Mouse (Mus musculus) lung, embryonic 15.5 days (tissue): Measurements from ENCODE around the gene Col1a1. TPM values are rescaled to one million over a fixed set of nuclear protein-coding genes. Genes with fewer than 3 reads are reported as not detected.

Source experiments
- ATAC-seq: fragments of 200-750 bp; cut with Nextera tagmentation; 2 replicates; pipeline ENCODE4 v1.8.0; 2017; ENCODE audit warnings: moderate number of reproducible peaks, borderline replicate concordance; ENCODE audit not compliant: low FRiP score, low TSS enrichment; ENCODE audit errors: extremely low read depth
- H3K27ac ChIP-seq: fragments of 300-500 bp; sonication (generic); 2 replicates; pipeline ENCODE4 v1.5.1; 2015; ENCODE audit warnings: moderate library complexity, mild to moderate bottlenecking, inconsistent platforms
- H3K27me3 ChIP-seq: fragments of 300-500 bp; sonication (generic); 2 replicates; pipeline ENCODE4 v1.6.1; 2015; ENCODE audit warnings: inconsistent platforms
- H3K36me3 ChIP-seq: fragments of 300-500 bp; sonication (generic); 2 replicates; pipeline ENCODE4 v1.6.1; 2015; ENCODE audit warnings: inconsistent platforms
- H3K4me1 ChIP-seq: fragments of 300-500 bp; sonication (generic); 2 replicates; pipeline ENCODE4 v1.6.1; 2015; ENCODE audit warnings: inconsistent platforms
- H3K4me2 ChIP-seq: fragments of 300-500 bp; sonication (generic); 2 replicates; pipeline ENCODE4 v1.6.1; 2015; ENCODE audit warnings: inconsistent platforms, mild to moderate bottlenecking, moderate library complexity
- H3K4me3 ChIP-seq: fragments of 300-500 bp; sonication (generic); 2 replicates; pipeline ENCODE4 v1.5.1; 2015; ENCODE audit warnings: mild to moderate bottlenecking, inconsistent platforms
- H3K9ac ChIP-seq: fragments of 300-500 bp; sonication (generic); 2 replicates; pipeline ENCODE4 v1.6.1; 2015; ENCODE audit warnings: inconsistent platforms
- H3K9me3 ChIP-seq: fragments of 300-500 bp; sonication (generic); 2 replicates; pipeline ENCODE4 v1.6.1; 2016; ENCODE audit warnings: inconsistent platforms
- WGBS: fragments of 180-500 bp; shearing (Covaris S2); methylation state at CpG from one replicate; pipeline ENCODE4 v1.1.7; 2015; 5-methylcytosine and 5-hydroxymethylcytosine counted together
- polyA plus RNA-seq: library from polyadenylated mRNA; unstranded; fragments of >200 nt; fragmentation: Nextera tagmentation; extraction: Ambion mirVana; gene quantifications from 2 replicates; pipeline ENCODE4 v1.2.1, GENCODE M21; 2015

Gene Col1a1
- polyA plus RNA-seq, 1 experiment from 2014 or later: 1,256 TPM

DNA sequence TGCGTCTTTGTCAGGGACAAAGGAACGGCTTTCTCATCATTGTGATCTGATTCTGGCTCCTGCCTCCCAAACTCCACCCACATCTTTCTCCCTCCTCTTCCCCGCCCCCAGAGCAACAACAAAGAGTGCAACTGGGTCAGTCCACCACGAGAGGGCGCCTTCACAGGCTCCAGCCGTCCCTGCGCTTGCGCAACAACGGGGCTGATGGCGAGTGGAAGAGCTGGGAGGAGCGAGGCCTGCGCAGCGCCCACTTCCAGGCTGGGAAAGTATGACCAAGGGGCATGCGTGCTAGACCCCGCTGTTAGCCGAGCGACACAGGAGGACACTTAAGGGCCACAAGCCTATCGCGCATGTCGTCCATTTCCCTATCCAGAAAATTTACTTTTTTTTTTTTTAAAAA, 42.9 kb downstream of the Col1a1 start:
- H3K4me3 ChIP-seq: peak overlapping the region; percentile 15
- peak overlapping the region; percentile 51 for H3K4me2 ChIP-seq
- H3K27ac ChIP-seq: no peak overlapping the region
- no peak overlapping the region for H3K9ac ChIP-seq
- no peaks in the 10 kb centered on the region for H3K9me3 ChIP-seq
- no peaks in the 10 kb centered on the region; the same call in 1 of the 2 replicates for H3K27me3 ChIP-seq
- no peaks in the 10 kb centered on the region for H3K36me3 ChIP-seq
- peak; percentile 91 for ATAC-seq
- 0% methylated on average over 20 of the region's 20 CpGs for WGBS
- peaks cover 15% of the 10 kb centered on the region; the same call in 1 of the 2 replicates for H3K4me1 ChIP-seq

DNA sequence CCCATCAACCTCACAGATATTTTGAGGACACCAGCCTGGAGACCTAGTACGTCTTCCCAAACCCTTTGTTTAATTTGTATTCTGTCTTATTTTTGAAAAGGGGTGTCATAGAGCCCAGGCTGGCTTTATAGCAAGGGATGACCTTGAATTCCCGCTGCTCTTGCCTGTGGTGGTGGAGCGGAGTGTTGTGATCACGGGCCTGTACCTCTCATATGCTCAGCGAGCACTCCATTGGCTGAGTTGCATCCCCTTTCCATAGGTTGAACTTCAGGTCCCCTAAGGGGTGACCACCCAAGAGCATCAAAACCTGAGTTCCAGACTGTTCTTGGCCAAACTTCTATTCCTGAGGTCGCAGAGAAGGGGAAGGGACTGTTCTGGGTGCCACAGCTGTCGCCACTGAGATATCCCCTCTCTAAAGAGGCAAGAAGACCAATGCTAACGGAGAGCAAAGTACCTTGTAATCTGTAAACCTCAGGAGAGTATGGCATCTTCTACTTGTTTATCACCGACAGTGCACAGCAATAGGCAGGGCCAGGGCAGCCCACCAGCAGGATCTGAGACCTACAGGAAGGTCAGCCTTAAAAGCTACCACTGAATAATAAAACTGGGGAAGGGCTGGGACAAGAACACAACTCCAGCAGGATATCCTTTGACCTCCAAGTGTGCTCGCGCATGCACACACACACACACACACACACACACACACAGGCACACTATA, 43.6 kb downstream of the Col1a1 start:
- Histone ChIP-seq H3K4me2 (peak overlapping the region; percentile 51), H3K4me3 (no peak overlapping the region), H3K9me3 (no peaks in the 10 kb centered on the region), H3K27ac (no peak overlapping the region), H3K27me3 (no peaks in the 10 kb centered on the region; the same call in 1 of the 2 replicates), H3K4me1 (peaks cover 15% of the 10 kb centered on the region; the same call in 1 of the 2 replicates), H3K9ac (no peak overlapping the region), H3K36me3 (no peaks in the 10 kb centered on the region)
- ATAC-seq: no peak
- 70% methylated on average over 11 of the region's 11 CpGs for WGBS

DNA sequence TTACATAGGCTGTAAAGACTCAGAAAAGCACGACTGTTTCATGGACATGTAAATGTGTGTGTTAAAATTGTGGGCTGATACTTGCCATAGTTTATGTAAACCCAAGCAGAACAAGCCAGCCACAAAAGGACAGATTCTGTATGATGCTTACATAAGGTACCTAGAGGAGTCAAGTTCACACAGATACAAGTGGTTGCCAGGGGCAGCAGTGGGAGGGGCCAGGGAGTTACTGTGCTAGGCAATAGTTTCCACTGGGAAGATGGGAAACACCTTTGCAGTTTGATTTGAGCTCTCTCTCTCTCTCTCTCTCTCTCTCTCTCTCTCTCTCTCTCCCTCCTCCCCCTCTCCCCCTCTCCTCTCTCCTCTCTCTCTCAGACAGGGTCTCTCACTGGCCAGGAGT, 49.1 kb downstream of the Col1a1 start:
- Histone ChIP-seq H3K4me2 (no peak overlapping the region), H3K4me3 (no peak overlapping the region), H3K4me1 (peaks cover 28% of the 10 kb centered on the region), H3K27ac (no peak overlapping the region), H3K36me3 (no peaks in the 10 kb centered on the region), H3K9ac (no peak overlapping the region), H3K9me3 (no peaks in the 10 kb centered on the region), H3K27me3 (no peaks in the 10 kb centered on the region)
- no peak for ATAC-seq
- WGBS: 18% methylated on average over 1 of the region's 1 CpGs

DNA sequence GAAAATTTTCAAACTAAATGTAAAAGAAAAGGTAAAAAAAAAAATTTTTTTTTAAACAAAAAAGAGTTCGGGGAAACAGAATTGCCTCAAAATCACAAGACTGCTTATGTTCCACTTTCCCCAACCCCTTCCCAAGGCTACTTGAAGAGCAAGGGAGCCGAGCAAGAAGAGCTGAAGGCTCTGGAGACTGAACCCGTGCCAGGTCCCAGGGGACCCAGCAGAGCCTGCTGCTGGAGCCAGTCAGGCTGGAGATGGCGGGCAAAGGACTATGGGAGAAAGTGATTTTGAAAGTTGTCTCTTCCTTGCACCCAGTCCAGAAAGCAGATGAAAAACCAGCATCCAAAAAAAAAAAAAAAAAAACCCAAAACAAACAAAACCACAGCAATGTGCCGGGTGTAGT, 49.8 kb downstream of the Col1a1 start:
- Histone ChIP-seq H3K36me3 (no peaks in the 10 kb centered on the region), H3K4me3 (no peak overlapping the region), H3K4me2 (no peak overlapping the region), H3K4me1 (peaks cover 33% of the 10 kb centered on the region), H3K27ac (no peak overlapping the region), H3K9me3 (no peaks in the 10 kb centered on the region), H3K27me3 (no peaks in the 10 kb centered on the region), H3K9ac (no peak overlapping the region)
- WGBS: 55% methylated on average over 5 of the region's 5 CpGs
- no peak for ATAC-seq

DNA sequence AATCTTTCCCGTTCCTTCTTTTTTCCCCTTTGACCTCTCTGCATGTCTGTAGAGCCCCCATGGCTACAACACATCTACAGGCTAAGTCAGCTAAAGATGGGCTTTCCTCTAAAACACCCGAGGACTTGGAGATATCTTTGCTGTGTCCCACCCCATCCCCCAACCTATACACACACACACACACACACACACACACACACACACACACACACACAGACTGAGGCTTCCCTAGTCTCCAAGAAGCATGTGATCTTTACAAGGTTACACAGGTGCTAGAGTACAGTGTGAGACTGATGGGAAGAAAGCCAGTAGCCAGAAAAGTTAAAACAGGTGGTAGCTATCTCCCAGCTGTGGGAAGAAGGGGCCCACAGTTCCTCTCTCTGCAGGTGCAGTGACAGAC, 50.4 kb downstream of the Col1a1 start:
- peaks cover 33% of the 10 kb centered on the region for H3K4me1 ChIP-seq
- WGBS: 56% methylated on average over 2 of the region's 2 CpGs
- no peak for ATAC-seq
- no peaks in the 10 kb centered on the region for H3K9me3 ChIP-seq
- H3K27ac ChIP-seq: no peak overlapping the region
- H3K4me2 ChIP-seq: no peak overlapping the region
- H3K4me3 ChIP-seq: no peak overlapping the region
- no peaks in the 10 kb centered on the region for H3K36me3 ChIP-seq
- H3K9ac ChIP-seq: no peak overlapping the region
- H3K27me3 ChIP-seq: no peaks in the 10 kb centered on the region

DNA sequence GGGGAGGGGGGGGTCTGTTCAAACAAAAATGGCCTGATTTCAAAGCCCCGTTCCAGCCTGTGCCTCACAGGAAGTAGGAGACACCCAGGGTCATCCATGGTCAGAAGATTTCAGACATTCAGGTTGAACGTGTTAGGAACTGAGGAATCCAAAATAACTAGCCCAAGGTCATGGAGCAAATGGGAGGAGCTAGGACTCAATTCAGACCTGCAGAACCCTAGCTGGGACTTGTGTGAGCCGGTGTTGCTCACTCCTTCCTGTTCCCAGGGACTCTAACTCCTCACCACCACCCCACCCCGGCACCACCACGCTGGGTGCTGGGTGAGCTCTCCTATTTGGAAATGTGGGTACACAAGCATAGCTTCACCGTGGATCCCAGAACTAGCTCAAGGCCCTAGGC, 51.3 kb downstream of the Col1a1 start:
- no peak overlapping the region for H3K9ac ChIP-seq
- no peak for ATAC-seq
- H3K4me3 ChIP-seq: no peak overlapping the region
- 43% methylated on average over 6 of the region's 6 CpGs for WGBS
- no peak overlapping the region for H3K4me2 ChIP-seq
- peaks cover 37% of the 10 kb centered on the region for H3K4me1 ChIP-seq
- no peaks in the 10 kb centered on the region for H3K27me3 ChIP-seq
- no peaks in the 10 kb centered on the region for H3K36me3 ChIP-seq
- H3K27ac ChIP-seq: no peak overlapping the region
- no peaks in the 10 kb centered on the region for H3K9me3 ChIP-seq

DNA sequence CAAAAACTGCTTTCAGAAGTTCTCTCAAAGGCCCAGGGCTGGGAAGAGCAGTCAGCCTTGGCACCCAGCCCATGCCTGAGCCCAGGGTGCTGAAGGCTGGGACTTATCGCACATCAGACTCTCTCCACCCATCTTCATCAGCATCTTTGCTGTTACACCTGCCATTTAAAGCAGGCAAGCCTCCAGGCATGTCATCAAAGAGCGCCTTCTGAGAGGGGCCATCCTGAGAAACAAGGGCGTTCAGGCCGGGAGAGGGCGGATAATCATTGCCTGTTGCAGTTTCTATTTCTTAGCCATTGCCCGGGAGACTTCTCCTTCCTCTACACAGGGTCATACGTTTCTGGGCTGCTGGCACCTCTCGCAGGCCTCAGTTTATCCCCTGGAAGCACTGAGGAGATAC, 51.8 kb downstream of the Col1a1 start:
- no peak overlapping the region for H3K4me3 ChIP-seq
- H3K36me3 ChIP-seq: no peaks in the 10 kb centered on the region
- WGBS: 78% methylated on average over 8 of the region's 8 CpGs
- H3K27ac ChIP-seq: no peak overlapping the region
- no peaks in the 10 kb centered on the region for H3K9me3 ChIP-seq
- no peaks in the 10 kb centered on the region for H3K27me3 ChIP-seq
- no peak overlapping the region for H3K9ac ChIP-seq
- no peak for ATAC-seq
- peaks cover 42% of the 10 kb centered on the region for H3K4me1 ChIP-seq
- H3K4me2 ChIP-seq: no peak overlapping the region

DNA sequence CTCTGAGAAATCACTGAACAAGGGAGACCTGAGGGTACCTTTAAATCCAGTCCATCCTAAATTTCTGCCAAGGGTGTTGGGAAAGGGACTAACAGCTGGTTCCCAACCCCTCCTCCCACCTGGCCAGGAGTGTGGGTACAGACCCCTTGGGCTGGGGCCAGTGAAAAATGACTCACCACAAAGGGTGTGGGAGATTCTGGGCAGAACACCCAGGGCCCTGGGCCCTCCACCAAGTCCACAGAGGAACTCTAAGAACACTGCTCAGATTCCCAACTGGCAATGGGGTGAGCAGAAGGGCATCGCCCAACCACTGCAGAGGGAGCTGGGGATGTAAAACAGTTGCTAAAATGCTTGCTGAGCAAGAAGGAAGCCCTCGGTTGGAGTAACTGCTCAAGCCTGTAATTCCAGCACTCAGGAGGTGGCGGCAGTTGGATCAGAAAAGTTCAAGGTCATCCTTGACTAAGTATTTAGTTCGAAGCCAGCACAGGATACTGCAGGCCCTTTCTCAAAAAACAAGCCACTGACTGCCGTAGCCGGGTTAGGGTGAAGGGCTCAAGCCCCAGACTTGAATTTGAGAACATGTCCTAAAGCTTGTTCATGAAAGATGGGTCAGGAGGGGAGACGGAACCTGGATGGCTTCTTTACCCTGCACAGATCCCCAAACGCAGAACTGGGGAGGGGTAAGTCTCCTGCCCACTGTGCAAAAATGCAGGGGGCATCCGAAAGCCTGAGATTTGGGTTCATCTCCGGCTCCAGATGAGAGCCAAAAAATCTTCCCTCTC, 52.9 kb downstream of the Col1a1 start:
- Histone ChIP-seq H3K9ac (peak overlapping the region; percentile 50), H3K4me1 (peaks cover 54% of the 10 kb centered on the region)

DNA sequence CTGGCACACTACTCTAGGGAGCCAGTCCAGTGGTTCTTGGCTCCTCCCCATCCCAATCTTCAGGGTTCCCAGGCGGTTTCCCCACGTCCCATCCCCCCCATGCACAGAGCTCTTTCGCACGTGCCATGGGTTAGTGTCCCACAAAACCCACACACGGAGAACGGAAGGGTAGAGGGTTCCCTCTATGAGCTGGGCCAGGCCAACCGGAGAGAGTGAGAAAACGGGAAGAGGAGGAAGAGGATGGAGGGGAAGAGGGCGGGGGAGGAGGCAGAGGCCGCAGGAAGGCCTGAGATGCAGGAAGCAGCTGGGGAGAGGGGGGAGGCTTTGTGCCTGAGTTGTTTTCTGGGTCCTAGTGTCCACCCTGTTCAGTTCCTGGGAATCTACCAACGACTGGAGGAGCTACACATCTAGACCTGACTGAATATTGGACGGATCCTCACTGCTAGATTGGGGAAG, 53.6 kb downstream of the Col1a1 start:
- Histone ChIP-seq H3K9ac (peak overlapping the region; percentile 50), H3K27ac (peak overlapping the region; percentile 94), H3K27me3 (no peaks in the 10 kb centered on the region), H3K36me3 (no peaks in the 10 kb centered on the region), H3K4me1 (peaks cover 60% of the 10 kb centered on the region), H3K4me2 (peak overlapping the region; percentile 91), H3K4me3 (peak overlapping the region; percentile 69), H3K9me3 (no peaks in the 10 kb centered on the region)
- WGBS: under 1% methylated on average over 12 of the region's 12 CpGs
- ATAC-seq: peak; percentile 66

More for the DNA sequence above, 52.9 kb downstream of the Col1a1 start:
- no peaks in the 10 kb centered on the region for H3K9me3 ChIP-seq
- WGBS: 13% methylated on average over 10 of the region's 10 CpGs
- no peaks in the 10 kb centered on the region for H3K27me3 ChIP-seq
- H3K4me2 ChIP-seq: peak overlapping the region; percentile 91
- H3K4me3 ChIP-seq: peak overlapping the region; percentile 69
- H3K36me3 ChIP-seq: no peaks in the 10 kb centered on the region
- H3K27ac ChIP-seq: peak overlapping the region; percentile 94
- ATAC-seq: no peak

DNA sequence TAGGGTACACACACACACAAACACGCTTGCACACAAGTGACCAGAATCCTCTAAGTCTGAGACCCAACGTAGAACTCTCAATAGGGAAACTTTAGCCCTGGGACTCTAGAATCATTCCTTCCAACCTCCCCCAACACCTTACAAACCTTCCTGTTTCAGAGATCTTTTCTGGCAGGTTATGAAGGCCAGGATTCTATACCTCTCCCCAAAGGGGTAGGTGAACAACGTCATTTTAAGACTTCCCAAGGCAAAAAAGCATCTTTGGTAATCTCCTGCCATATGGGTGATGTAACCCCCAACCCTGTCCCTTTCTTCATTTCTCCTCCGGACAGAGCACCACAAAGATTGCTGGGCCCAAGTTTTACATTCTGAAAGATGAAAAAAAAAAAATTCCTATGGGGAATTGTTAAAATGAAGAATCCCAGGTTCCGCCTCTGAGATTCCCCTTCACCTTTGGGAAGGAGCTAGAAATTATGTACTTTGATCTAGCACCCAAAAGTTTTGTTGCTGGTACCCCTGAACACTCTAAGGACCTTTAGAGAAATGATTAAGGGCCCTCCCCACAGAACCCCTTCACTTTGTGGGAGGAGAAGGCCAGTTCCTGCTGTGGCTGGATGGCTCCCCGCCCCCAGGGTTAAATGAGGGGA, 54.2 kb downstream of the Col1a1 start:
- no peaks in the 10 kb centered on the region for H3K9me3 ChIP-seq
- peak overlapping the region; percentile 69 for H3K4me3 ChIP-seq
- H3K4me2 ChIP-seq: peak overlapping the region; percentile 91
- H3K27ac ChIP-seq: peak overlapping the region; percentile 94
- H3K27me3 ChIP-seq: no peaks in the 10 kb centered on the region
- H3K9ac ChIP-seq: peak overlapping the region; percentile 68; the same call in 1 of the 2 replicates
- H3K36me3 ChIP-seq: no peaks in the 10 kb centered on the region
- peaks cover 66% of the 10 kb centered on the region for H3K4me1 ChIP-seq
- ATAC-seq: no peak
- 44% methylated on average over 6 of the region's 6 CpGs for WGBS

DNA sequence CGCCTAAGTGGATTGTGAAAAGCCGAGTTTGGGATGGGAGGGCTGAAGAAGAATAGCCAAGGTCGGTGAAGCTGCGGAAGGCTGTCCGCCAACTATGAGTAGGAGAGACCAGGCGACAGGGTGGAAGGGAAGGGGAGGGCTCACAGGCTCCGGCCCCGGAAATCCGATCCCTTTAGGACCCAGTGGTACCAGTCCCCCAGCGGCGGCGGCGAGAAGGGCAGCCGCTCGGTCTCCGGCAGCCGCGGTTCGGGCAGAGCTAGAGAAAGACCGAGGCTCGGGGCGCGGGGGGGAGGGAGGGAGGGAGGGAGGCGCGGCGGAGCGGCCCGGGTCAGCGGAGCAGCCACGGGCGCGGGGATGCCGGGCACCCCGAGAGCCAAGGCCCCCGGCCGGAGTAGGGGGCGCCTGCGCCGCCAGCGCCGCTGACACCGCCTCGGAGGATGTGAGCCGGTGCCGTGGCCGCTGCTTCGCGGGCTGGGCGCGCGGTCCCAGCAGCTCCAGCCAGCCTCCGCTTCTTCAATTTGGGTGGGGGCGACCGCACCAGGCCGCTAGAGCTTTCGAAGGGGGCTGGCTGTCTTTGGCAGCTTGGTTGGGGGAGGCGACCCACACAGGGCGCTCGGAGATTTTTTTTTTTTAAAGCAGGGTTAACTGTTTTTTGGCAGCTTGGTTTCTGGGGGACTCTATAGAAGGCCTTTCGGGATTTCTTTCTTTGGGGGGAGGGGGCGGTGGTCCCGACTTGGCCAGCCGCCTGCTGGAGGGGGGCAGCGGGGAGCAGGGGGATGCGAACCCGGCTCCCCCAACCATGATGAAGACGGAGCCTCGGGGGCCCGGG, 54.9 kb downstream of the Col1a1 start, which contains the start of gene Ppp1r9b:
TSS of gene Ppp1r9b (plus strand) at position 287 of the 829 bp plus-strand sequence.
- H3K4me3 ChIP-seq: peak within 1 kb of the TSS; percentile 69
- peak; percentile 86 for ATAC-seq
- H3K27ac ChIP-seq: peak within 1 kb of the TSS; percentile 94
- WGBS: under 1% methylated on average over 56 of the region's 69 CpGs
- H3K4me2 ChIP-seq: peak within 1 kb of the TSS; percentile 91
- peak within 1 kb of the TSS; percentile 68 for H3K9ac ChIP-seq
- peaks cover 74% of the 10 kb centered on the region for H3K4me1 ChIP-seq
- no peaks in the 10 kb centered on the region for H3K9me3 ChIP-seq
- H3K36me3 ChIP-seq: no peaks in the 10 kb centered on the region
- H3K27me3 ChIP-seq: no peaks in the 10 kb centered on the region
